Mouse (Mus musculus) E14TG2a.4 (cell line): ENCODE data around the gene Gm10382.
A peak's percentile ranks its signal among the peaks of the same experiment; 100 is the strongest.

Source experiments
- CTCF ChIP-seq: conservative IDR thresholded peaks from 2 replicates; pipeline ENCODE4 v1.5.1; 2014; ENCODE audit warnings: low read length
- NANOG ChIP-seq: IDR thresholded peaks from 2 replicates; pipeline ENCODE4 v1.6.1; 2014; ENCODE audit warnings: borderline replicate concordance, low read length, mixed read lengths
- POU5F1 ChIP-seq: IDR thresholded peaks from 2 replicates; pipeline ENCODE4 v1.6.1; 2014; ENCODE audit warnings: low read length, borderline replicate concordance

DNA sequence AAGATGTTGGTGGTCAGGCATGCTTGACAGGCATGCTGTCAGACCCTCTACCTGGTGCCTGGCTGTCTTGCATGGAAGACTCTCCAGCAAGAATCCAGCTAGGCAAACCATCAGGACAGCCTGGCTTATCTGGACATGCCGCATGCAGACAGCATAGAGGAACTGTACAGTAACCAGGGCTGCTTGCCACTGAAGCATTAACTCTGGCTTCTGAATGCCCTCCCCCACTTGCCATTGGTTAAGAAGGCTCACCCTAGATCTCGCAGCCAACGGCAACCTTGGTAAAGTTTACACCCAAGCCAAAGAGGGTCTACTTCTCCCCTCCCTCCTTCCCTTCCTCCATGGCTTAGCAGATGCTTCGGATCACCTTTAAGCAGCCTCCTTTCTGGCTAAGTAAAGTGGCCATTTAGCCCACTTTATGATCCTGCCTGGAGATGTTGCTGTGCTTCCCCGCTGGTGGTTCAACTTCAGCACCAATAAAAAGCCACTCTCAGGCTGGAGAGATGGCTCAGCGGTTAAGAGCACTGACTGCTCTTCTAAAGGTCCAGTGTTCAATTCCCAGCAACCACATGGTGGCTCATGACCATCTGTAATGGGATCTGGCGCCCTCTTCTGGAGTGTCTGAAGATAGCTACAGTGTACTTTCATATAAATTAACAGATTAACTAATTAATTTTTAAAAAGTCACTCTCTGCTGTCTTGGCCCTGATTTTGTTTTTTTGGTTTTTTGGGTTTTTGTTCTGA lies 18.0 kb upstream of the Gm10382 start:
- TF ChIP-seq CTCF (peak; percentile 51), NANOG (no peak), POU5F1 (no peak)
